Mouse (Mus musculus): ENCODE results near the gene Olfr1461.

The Olfr1461 gene

DNA sequence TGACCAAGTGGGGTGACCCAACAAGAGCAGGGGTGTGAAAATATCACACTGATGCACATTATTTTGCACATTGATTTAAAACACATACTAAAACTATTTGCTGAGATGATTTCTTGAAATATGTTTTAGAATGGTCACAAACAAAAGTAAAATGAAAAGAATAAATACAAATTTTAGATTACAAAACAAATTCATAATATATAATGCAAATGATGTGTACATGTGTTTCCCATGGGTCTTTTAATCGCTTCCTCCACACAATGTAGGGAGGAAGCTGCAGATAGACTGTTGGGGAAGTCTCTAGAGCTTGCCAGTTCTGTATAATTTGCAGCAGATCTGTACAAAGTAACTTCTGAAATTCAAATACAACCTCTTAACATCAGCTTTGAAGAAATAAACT is at the start of gene Olfr1461:
Olfr1461 (plus strand) TSS at position 301 of the 400 bp plus-strand sequence.
- no peak for DNase-seq (ENCODE audit: low spot score)

DNA sequence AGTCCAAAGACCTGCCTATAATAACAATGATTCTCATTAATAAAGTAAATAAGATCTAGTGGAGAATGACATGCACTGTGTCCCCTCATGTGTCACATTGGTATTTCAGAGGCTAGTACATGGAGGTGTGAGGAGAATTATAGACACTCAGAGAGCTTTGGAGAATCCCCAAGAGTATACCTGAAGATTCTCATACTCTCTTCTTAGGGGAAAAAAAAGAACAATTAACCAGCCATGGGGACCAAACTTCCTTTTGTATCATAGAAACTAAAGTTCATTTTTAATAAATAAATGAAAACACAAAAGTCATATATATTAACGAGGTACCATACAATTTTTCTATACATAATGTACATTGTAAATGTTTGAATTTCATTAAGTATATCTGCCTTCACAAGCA is 13.4 kb upstream of the Olfr1461 start, which contains the start of gene Olfr1459:
Olfr1459 (minus strand) TSS at position 101 of the 400 bp plus-strand sequence.
- no peak for DNase-seq (ENCODE audit: low spot score)

DNA sequence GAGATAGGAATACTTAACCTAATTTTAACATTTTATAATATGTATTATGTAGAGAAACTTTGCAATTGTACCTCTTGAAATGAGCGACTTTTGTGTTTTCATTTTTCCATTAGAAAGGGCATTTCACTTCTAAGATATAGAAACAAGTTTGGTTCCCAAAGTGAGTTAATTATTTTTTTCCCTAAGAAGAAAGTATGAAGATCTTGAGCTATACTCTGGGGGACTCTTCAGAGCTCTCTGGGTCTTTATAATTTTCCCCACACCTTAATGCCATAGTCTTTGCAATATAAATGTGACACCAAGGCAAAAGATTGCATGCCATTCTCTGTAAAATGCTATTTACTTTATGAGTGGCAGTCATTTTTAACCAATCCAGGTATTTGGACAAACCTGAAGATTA is 22.6 kb downstream of the Olfr1461 start, which contains the start of gene Olfr1462:
Olfr1462 (plus strand) TSS at position 301 of the 400 bp plus-strand sequence.
- no peak for DNase-seq (ENCODE audit: low spot score)

Data from yolk sac, embryonic 10.5 days (tissue).